30 mouse cellular contexts compared by ENCODE assay signal in genomic region chr4:82734348-82734747, GRCm38 (mm10). TPM values are rescaled to one million over a fixed set of nuclear protein-coding genes. Genes with fewer than 3 reads are reported as not detected.
DNase-seq lines count a peak whose midpoint lies in the region; ATAC-seq and TF ChIP-seq lines count a peak whose summit lies in the region.
"Had no signal": no experiment of that assay in that cellular context is flagged by ENCODE, and none has a peak within 500 bp of the region (broad histone marks: within the 10 kb centered on the region; RNA-seq: fewer than 3 reads in every experiment).

No protein-coding gene starts in this region.

- H3K4me3 ChIP-seq in heart, embryonic 14.5 days (ENCODE audit: control insufficient read depth in 1 of 2, insufficient read depth in 1 of 2, low read depth in 1 of 2, low read length in 2 of 2) = no peak overlapping the region
- no peak overlapping the region for H3K4me3 ChIP-seq in limb, embryonic 12.5 days (replicated peaks)
- no peak overlapping the region for H3K4me3 ChIP-seq in stomach, postnatal 0 days (ENCODE audit: low read depth, low read length)
- H3K4me3 ChIP-seq: heart, embryonic 15.5 days; hindbrain, embryonic 10.5 days; layer of hippocampus, adult 2 months; liver, embryonic 15.5 days; neural tube, embryonic 12.5 days had no signal

- H3K9ac ChIP-seq in heart, embryonic 14.5 days (ENCODE audit: low read length) = no peak overlapping the region
- H3K9ac ChIP-seq in limb, embryonic 12.5 days (replicated peaks) = no peak overlapping the region
- no peak overlapping the region for H3K9ac ChIP-seq in stomach, postnatal 0 days (ENCODE audit: low read length)
- H3K9ac ChIP-seq: heart, embryonic 15.5 days; liver, embryonic 15.5 days; neural tube, embryonic 12.5 days had no signal

- intact Hi-C loops in left cerebral cortex, postnatal 10 days (cut with DNase I) = no loop called here

- no peaks in the 10 kb centered on the region for H3K36me3 ChIP-seq in heart, embryonic 14.5 days (ENCODE audit: control insufficient read depth, insufficient read depth, low read length)
- no peaks in the 10 kb centered on the region for H3K36me3 ChIP-seq in limb, embryonic 12.5 days
- H3K36me3 ChIP-seq in stomach, postnatal 0 days (ENCODE audit: control insufficient read depth, insufficient read depth, low read length) = no peaks in the 10 kb centered on the region
- H3K36me3 ChIP-seq: G1E; heart, embryonic 15.5 days; hindbrain, embryonic 10.5 days; liver, embryonic 15.5 days; neural tube, embryonic 12.5 days had no signal

- WGBS in heart, embryonic 14.5 days = 53% methylated on average over 5 of the region's 5 CpGs
- 59% methylated on average over 5 of the region's 5 CpGs for WGBS in limb, embryonic 12.5 days
- 66% methylated on average over 5 of the region's 5 CpGs for WGBS in stomach, postnatal 0 days

- peak overlapping the region; percentile 6 to 55; a peak in 3 of 4 replicates for H3K27ac ChIP-seq in heart, embryonic 14.5 days (replicated peaks in 1 of 2; ENCODE audit: control insufficient read depth in 1 of 2, insufficient read depth in 1 of 2, low read depth in 2 of 2, low read length in 2 of 2)
- H3K27ac ChIP-seq in limb, embryonic 12.5 days = peak overlapping the region; percentile 68
- no peak overlapping the region for H3K27ac ChIP-seq in stomach, postnatal 0 days (replicated peaks)
- H3K27ac ChIP-seq: heart, embryonic 15.5 days; hindbrain, embryonic 10.5 days; hindbrain, postnatal 0 days; layer of hippocampus, adult 2 months; liver, embryonic 15.5 days; neural tube, embryonic 12.5 days had no signal

- peaks cover 4 to 6% of the 10 kb centered on the region in 2 experiments for H3K4me1 ChIP-seq in heart, embryonic 14.5 days (ENCODE audit: control insufficient read depth in 2 of 2, insufficient read depth in 2 of 2, low read length in 2 of 2)
- H3K4me1 ChIP-seq in limb, embryonic 12.5 days (replicated peaks) = peaks cover 21% of the 10 kb centered on the region
- H3K4me1 ChIP-seq in stomach, postnatal 0 days (replicated peaks; ENCODE audit: control insufficient read depth, insufficient read depth) = no peaks in the 10 kb centered on the region
- H3K4me1 ChIP-seq: liver, embryonic 15.5 days; neural tube, embryonic 12.5 days had no signal

- H3K9me3 ChIP-seq in heart, embryonic 14.5 days (ENCODE audit: control insufficient read depth, low read length) = no peaks in the 10 kb centered on the region
- no peaks in the 10 kb centered on the region for H3K9me3 ChIP-seq in limb, embryonic 12.5 days
- H3K9me3 ChIP-seq in stomach, postnatal 0 days (ENCODE audit: control insufficient read depth, low read length) = no peaks in the 10 kb centered on the region
- H3K9me3 ChIP-seq: heart, embryonic 15.5 days; hindbrain, embryonic 10.5 days; liver, embryonic 15.5 days; megakaryocyte, embryonic 14.5 days; neural tube, embryonic 12.5 days had no signal

- ATAC-seq in heart, embryonic 14.5 days (ENCODE audit: insufficient number of reproducible peaks, insufficient read depth, low FRiP score, low read depth) = no peak
- ATAC-seq in limb, embryonic 12.5 days (ENCODE audit: insufficient number of reproducible peaks, insufficient read depth, low FRiP score, low TSS enrichment, low read depth) = no peak
- ATAC-seq in stomach, postnatal 0 days (ENCODE audit: low FRiP score, low TSS enrichment) = no peak
- ATAC-seq: forebrain, embryonic 14.5 days; hindbrain, postnatal 0 days; intestine, embryonic 16.5 days; Patski had no signal

- no peak for DNase-seq in heart, adult 8-10 months (ENCODE audit: low spot score)
- peak; percentile 11 for DNase-seq in ZHBTc4 (ENCODE audit: low read depth, low spot score)
- peak; percentile 8 for DNase-seq in stomach, postnatal 0 days (ENCODE audit: low spot score)
- DNase-seq in left cerebral cortex, postnatal 10 days (ENCODE audit: extremely low spot score in 1 of 2, low spot score in 2 of 2) = no peak
- no peak for DNase-seq in thymus, postnatal 4 days
- DNase-seq: adrenal gland, adult 8-10 months; cerebellum, adult 18-20 months; cerebellum, postnatal 14 days; embryo, embryonic 11 days; gastrocnemius, postnatal 10 days; heart, adult 11 months; kidney, postnatal 25 days; liver; lung, postnatal 14 days; midbrain, embryonic 14.5 days; right cerebral cortex, postnatal 14 days; thymus, postnatal 14 days had no signal

- no peaks in the 10 kb centered on the region for H3K27me3 ChIP-seq in heart, embryonic 14.5 days (ENCODE audit: control insufficient read depth, insufficient read depth, low read length)
- no peaks in the 10 kb centered on the region for H3K27me3 ChIP-seq in limb, embryonic 12.5 days
- no peaks in the 10 kb centered on the region for H3K27me3 ChIP-seq in stomach, postnatal 0 days (ENCODE audit: control insufficient read depth, insufficient read depth, low read length)
- H3K27me3 ChIP-seq: heart, embryonic 15.5 days; liver, embryonic 15.5 days; megakaryocyte, embryonic 14.5 days; neural tube, embryonic 12.5 days; Patski had no signal

- TF ChIP-seq EP300 in stomach, postnatal 0 days (optimal IDR thresholded peaks at IDR 0.05) = no peak

- H3K4me2 ChIP-seq in heart, embryonic 14.5 days (ENCODE audit: low read length) = no peak overlapping the region
- no peak overlapping the region; the same call in 1 of the 2 replicates for H3K4me2 ChIP-seq in limb, embryonic 12.5 days
- no peak overlapping the region for H3K4me2 ChIP-seq in stomach, postnatal 0 days (replicated peaks; ENCODE audit: low read depth)
- H3K4me2 ChIP-seq: heart, embryonic 15.5 days; liver, embryonic 15.5 days; neural tube, embryonic 12.5 days had no signal

- TF ChIP-seq CTCF in stomach, postnatal 0 days (IDR thresholded peaks at IDR 0.05; ENCODE audit: low read depth) = no peak

RNA-seq across cellular contexts. Expression of gene Nfib, which starts 28.8 kb away (rescaled TPM):
- 78.1 and 79.8 TPM in 2 replicates for polyA plus RNA-seq in heart, embryonic 14.5 days (2014; fragmentation: Nextera tagmentation; extraction: Ambion mirVana)
- 100 to 1,000 TPM; 115 to 138 (median 131) TPM for total RNA-seq in heart, adult 8-10 months (2022)
- polyA plus RNA-seq in limb, embryonic 12.5 days (2016; fragmentation: Nextera tagmentation; extraction: Ambion mirVana) = 58.6 and 58.8 TPM in 2 replicates
- polyA plus RNA-seq in stomach, postnatal 0 days (2015; fragmentation: Nextera tagmentation; extraction: Ambion mirVana) = 18.8 and 19.9 TPM in 2 replicates
- total RNA-seq in left cerebral cortex, postnatal 10 days (2021) = 100 to 1,000 TPM; 105 to 109 TPM
- polyA plus RNA-seq: G1E had no signal

Comparison
In these comparisons a context has a peak if more than half of its experiments do, and no peak if none do; other contexts are left out.
1. DNase-seq: peak in ZHBTc4 (single experiment) and stomach, postnatal 0 days (single experiment); none in heart, adult 8-10 months (single experiment), left cerebral cortex, postnatal 10 days (0 of 2) and thymus, postnatal 4 days (single experiment).